Mouse (Mus musculus) regulatory T cell (primary cell): ENCODE measurements around the gene Zfp651.

Source experiments
- in situ Hi-C: fragments of 300-600 bp; cut with MboI, MseI; formaldehyde crosslinking; loops from one replicate; pipeline ENCODE4 v1.15.1; 2025; ENCODE audit warnings: high pct_unique_total_duplicates

Zfp651 gene

GRCm38 (mm10) chr9:121807947-121808346 is 48.8 kb downstream of the Zfp651 start:
- in situ Hi-C loops: no loop called here

GRCm38 (mm10) chr9:121808511-121808910 is 49.4 kb downstream of the Zfp651 start:
- in situ Hi-C loops: no loop called here

DNA sequence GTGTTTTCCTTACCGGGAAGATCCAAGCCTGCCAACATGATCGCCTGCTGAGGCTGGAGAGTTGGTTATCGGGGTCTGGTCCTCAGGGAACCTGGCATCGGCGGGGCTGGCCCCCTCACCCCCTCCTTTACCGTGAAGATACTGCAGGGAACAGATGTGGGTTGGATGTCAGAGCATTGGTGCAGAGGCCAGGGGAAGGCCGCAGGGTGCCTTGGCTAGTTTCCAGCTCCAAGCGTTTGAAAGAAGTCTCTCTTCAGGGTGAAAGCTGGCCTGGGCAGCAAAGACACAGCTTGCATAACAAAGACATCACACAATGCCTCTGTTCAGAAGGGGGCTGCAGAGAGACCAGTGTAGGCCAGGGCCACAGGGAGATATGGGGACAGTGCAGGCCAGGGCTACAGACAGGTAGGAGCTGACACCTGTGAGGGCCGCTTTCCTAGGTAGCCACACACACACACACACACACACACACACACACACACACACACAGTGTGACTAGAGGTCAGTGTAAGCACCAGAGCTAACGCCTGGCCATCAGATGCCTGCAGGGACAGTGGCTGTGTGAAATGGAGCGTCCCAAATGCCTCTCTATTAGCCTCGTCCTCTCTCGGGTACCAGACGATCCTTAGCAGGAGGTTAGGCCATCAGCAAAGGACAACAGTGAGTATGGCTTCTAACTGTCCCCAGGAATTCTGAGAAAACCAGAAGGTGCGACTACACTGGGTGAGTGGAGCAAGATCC is 51.1 kb downstream of the Zfp651 start:
- in situ Hi-C loops: no loop called here

- in situ Hi-C loops: no loop called here
Observed at GRCm38 (mm10) chr9:121815183-121815582, 56.1 kb downstream of the Zfp651 start.

DNA sequence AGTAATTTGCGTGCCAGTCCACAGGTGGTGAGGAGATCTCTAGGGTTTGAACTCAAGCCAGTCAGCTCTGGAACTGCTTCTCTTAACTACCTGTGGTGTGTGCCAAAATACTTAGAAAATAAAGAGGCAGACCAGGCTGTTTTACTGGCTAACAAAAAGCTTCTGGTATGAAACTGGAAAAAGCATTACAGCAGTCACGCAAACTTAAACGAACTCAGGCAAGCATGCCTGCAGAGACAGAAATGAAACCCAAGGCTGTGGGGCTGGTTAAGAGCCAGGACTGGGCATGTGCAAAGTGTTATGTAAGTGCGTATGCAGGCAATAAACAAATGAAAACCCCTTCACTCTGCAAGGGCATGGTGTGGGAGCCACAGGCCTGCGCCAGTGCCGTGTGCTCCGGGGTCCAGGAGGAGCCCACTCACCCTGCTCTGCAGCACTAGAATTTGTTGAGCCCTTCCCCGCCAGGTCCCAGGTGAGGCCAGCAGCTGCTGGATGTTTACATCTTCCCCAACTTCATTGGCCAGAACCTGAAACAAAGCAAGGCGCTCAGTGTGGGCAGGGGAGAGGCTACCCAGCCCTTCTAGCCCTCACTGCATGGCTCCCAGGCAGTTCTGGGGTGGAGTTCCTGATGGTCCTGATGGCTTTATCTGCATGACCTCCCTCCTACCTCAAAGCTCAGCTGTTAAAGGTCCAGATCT is 60.1 kb downstream of the Zfp651 start:
- in situ Hi-C loops: no loop called here

DNA sequence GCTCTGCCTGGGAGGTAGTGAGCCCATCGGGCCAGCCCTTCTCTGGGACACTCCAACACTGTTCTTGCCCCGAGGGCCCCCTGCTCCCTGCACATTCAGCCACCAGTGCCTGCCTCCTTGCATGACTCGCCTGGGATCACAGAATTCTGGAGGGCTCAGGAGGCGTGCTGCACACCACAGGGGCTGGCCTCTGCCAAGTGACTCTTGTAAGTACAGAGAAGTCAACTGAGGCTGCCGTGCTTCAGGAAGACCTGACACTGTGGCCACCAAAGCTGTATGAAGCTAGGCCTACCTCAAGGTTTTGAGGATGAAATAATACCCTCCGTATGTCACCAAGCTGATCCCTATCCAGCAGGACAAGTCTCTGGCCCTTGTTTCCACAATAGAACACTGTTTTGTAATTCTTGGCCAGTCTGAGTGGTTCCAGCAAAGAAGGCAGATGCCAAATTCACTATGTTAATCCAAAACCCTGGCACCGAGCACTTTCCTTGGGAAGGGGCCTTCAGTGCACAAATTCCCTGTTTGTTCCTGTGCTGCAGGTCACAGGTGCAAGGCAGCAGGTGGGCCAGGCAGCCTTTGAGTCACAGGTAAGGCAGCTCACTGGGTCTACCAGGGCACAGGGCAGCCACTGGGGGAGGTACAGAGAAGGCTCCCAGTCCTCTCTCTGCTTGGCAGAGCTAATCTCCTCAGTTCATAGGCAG is 60.8 kb downstream of the Zfp651 start:
- in situ Hi-C loops: no loop called here

DNA sequence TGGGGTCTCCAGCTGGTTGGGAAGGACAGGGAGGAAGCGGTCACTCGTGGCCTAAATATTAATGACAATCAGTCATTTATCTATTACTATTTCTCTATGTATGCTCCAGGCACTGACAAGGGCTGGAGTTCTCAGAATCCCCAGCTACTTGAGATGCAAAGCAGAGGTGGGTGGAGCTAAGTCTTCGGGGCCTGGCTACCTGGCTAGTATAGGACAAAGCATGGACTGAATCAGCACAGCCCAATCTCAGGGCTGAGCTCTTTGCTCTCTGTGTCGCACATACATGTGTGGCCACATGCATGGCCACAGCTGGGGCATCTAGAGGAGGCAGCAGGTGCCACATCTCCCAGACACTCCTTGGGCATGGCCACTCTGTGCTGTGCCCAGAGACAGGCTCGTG is 61.6 kb downstream of the Zfp651 start:
- in situ Hi-C loops: no loop called here
